Mouse (Mus musculus) lung, adult 2 months (tissue): ENCODE measurements around the gene Efna2. TPM values are rescaled to one million over a fixed set of nuclear protein-coding genes. Genes with fewer than 3 reads are reported as not detected.
"Not testable (repeated sequence)": the region's sequence is repeated elsewhere in the genome, so short reads cannot be mapped to it uniquely, and the experiment has no call there.

ENCODE experiments used
- DNase-seq: peaks from one replicate; pipeline ENCODE4 v3.0.0; 2022
- H3K4me1 ChIP-seq: fragments of 200-500 bp; 2 replicates; pipeline ENCODE4 v1.6.1; 2011; ENCODE audit warnings: low read length; ENCODE audit not compliant: control insufficient read depth, insufficient read depth
- H3K4me3 ChIP-seq: fragments of 200-500 bp; replicated peaks from 2 replicates; pipeline ENCODE3; 2011; ENCODE audit warnings: low read depth, mild to moderate bottlenecking, control low read depth, low read length; ENCODE audit errors: extremely low read depth
- CTCF ChIP-seq: fragments of 200-500 bp; IDR thresholded peaks from 2 replicates; pipeline ENCODE4 v1.5.1; 2011; ENCODE audit warnings: mild to moderate bottlenecking, low read length, control low read depth; ENCODE audit not compliant: insufficient read depth
- POLR2A ChIP-seq: fragments of 200-500 bp; IDR thresholded peaks from 2 replicates; pipeline ENCODE4 v1.6.1; 2011; ENCODE audit warnings: low read depth, mild to moderate bottlenecking, control low read depth, low read length, borderline replicate concordance; ENCODE audit errors: extremely low read depth
- WGBS: fragments of 180-500 bp; shearing (Covaris S2); methylation state at CpG from one replicate; pipeline ENCODE4 v1.1.7; 2018; 5-methylcytosine and 5-hydroxymethylcytosine counted together
- polyA plus RNA-seq: library from polyadenylated mRNA; depleted of rRNA; stranded (reverse); fragments of >200 nt; gene quantifications from 2 replicates; pipeline ENCODE4 v1.2.3, GENCODE M21; 2012

Efna2 gene
- polyA plus RNA-seq, 1 experiment, result 3.6 TPM

DNA sequence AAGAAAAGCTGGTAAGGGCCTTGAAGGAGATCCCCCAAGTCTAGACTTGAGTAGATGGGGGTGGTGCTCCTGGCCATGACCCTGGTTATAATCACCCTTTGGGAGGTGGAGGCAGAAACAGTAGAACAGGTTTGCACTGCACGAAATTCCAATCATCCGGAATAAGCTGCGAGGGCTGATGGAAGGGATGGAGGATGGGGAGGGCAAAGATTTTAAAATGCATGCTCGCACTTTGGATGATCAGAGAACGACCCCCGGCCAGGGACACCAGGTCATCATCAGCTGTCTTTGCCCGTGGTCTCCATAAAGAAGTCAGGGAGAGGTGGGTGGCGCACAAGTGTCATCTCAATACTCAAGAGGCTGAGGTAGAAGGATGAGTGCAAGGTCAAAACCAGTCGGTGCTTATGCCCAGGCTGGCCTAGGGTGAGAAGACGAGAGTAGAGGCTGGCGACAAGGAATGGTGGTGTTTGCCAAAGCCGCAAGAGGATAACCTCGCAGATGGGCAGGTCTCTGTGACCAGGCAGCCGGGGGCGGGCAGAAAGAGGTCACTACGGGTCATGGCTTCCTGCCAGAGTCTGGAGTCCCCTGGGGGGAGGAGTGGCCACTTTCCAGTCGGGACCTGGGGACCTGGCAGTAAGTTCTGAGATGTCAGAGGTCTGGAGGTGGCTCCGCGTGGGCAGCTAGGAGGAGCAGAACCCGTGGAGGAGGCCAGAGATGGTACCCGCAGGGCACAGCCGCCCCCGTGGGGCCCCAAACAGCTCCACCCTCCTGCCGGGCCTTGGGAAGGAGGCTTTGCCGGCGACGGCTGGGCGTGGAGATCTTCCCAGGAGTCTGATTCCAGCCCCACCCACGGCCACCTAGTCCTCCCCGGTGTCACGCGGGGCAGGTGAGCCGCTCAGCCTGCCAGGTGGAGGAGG lies 18.6 kb upstream of the Efna2 start:
- Histone ChIP-seq H3K4me1 (peaks cover 36% of the 10 kb centered on the region), H3K4me3 (peak overlapping the region; percentile 39)
- peak; percentile 92 for DNase-seq
- peak; percentile 63; the same call in 1 of the 2 replicates for TF ChIP-seq POLR2A
- no peak for TF ChIP-seq CTCF
- WGBS, result 1% methylated on average over 33 of the region's 33 CpGs

DNA sequence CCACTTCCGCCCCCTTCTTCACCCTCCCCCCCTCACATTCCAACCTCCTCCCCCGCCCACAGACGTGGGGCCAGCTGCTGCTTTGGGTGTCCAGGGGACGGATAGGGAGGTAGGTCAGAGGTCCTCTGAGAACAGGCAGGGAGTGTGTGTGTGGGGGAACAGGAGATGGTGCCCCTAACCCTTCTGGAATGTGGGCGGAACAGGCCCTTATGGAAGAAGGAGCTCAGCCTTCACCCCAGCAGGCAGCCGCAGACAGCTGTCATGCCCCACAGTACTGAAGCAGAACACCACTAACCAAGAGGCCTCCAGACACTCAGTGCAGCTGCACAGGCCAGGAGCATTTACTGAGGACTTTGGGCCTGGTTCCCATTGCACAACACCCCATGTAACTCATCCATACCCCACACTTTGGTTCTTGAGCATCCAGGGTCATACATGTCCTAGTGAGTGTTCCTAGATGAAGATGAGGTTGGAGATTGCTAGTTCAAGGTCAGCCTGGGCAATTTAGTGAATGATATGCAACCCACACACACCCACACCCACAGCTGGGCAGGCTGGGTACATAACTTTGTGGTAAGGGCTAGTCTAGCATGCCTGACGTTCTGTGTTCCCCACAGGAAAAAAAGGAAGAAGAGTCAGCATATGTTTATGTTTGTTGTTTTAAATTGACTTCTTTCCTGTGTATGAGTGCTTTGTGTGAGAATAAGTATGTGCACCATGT lies 17.6 kb upstream of the Efna2 start:
- peak overlapping the region; percentile 27 for H3K4me3 ChIP-seq
- H3K4me1 ChIP-seq, result peaks cover 34% of the 10 kb centered on the region
- no peak for TF ChIP-seq CTCF
- TF ChIP-seq POLR2A, result peak; percentile 20; the same call in 1 of the 2 replicates
- WGBS, result 12% methylated on average over 7 of the region's 7 CpGs
- DNase-seq, result peak; percentile 48

- no peak for DNase-seq
- Histone ChIP-seq H3K4me3 (no peak overlapping the region), H3K4me1 (peaks cover 34% of the 10 kb centered on the region)
- 62% methylated on average over 3 of the region's 3 CpGs for WGBS
- TF ChIP-seq POLR2A (no peak), CTCF (no peak)
These were observed 17.1 kb upstream of the Efna2 start for GRCm38 (mm10) chr10:80162243-80162608.

GRCm38 (mm10) chr10:80162716-80163299 lies 16.5 kb upstream of the Efna2 start:
- Histone ChIP-seq H3K4me1 (peaks cover 34% of the 10 kb centered on the region), H3K4me3 (no peak overlapping the region)
- DNase-seq, result no peak
- WGBS, result 72% methylated on average over 6 of the region's 6 CpGs
- no peak for TF ChIP-seq CTCF
- no peak for TF ChIP-seq POLR2A

DNA sequence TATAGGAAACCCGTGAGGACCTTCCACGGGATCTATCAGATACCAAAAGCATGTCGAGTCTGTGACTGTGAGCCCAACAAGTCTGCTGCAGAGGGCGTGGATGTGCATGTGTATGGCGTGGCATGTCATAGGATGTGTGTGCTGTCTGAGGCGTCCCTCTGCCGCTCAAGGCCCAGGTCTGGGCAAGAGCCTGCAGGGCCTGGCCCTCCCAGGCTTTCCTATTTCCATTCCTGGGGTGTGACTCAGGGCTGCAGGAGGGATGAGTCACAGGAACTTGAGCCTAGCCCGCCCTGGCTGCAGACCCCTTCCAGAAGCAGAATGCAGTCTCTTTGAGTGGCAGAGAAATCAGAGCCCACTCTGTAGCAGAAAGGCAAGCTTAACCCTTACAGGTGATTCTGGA lies 15.6 kb upstream of the Efna2 start:
- H3K4me3 ChIP-seq, result no peak overlapping the region
- H3K4me1 ChIP-seq, result peaks cover 36% of the 10 kb centered on the region
- no peak for DNase-seq
- WGBS, result 42% methylated on average over 8 of the region's 8 CpGs
- TF ChIP-seq CTCF (no peak), POLR2A (no peak)

DNA sequence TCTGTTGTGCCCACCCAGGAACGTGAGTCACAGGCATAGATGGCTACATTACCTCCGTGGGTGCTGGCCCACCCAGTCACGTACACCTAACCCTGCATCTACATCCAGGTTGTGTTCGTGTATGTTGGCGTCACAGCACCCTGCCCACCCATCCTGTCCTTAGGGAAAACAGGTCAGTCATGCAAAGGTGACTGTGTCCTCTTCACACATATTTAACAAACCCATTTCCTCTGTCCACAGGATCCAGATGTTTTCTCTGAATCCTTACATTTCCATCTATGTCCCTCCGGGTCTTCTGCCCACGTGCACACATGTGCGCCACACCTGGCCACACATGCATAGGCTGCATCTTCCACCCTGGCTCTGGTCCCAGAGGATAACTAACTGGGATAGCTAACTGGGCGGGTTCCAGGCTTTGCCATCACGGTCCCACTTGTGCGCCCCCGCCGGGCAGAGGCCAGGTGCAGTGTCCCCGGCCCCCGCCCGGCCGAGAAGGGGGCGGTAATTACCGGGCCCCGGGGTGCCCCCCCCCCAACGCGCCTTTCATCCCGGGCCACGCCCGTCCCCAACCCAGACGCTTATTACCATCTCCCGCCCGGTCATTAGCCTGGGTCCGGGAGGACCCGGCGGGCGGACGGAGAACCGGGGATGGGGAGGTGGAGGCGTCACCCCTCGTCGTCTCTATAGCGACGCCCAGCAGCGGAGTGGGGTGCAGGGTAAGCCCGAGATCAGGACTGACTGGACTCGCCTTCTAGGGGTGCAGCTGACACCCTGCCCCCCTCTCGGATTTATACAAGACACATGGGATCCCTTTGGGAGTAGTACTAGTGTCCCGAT lies 14.9 kb upstream of the Efna2 start:
- WGBS, result 9% methylated on average over 44 of the region's 44 CpGs
- peak; percentile 33 for DNase-seq
- TF ChIP-seq CTCF (no peak), POLR2A (no peak)
- peaks cover 29% of the 10 kb centered on the region for H3K4me1 ChIP-seq
- H3K4me3 ChIP-seq, result peak overlapping the region; percentile 48

- H3K4me3 ChIP-seq, result peak overlapping the region; percentile 48
- TF ChIP-seq POLR2A, result peak; percentile 98
- TF ChIP-seq CTCF, result peak; percentile 99
- DNase-seq, result peak; percentile 95
- H3K4me1 ChIP-seq, result peaks cover 28% of the 10 kb centered on the region
- WGBS, result under 1% methylated on average over 17 of the region's 17 CpGs
These were observed 14.3 kb upstream of the Efna2 start for GRCm38 (mm10) chr10:80164998-80165344.

DNA sequence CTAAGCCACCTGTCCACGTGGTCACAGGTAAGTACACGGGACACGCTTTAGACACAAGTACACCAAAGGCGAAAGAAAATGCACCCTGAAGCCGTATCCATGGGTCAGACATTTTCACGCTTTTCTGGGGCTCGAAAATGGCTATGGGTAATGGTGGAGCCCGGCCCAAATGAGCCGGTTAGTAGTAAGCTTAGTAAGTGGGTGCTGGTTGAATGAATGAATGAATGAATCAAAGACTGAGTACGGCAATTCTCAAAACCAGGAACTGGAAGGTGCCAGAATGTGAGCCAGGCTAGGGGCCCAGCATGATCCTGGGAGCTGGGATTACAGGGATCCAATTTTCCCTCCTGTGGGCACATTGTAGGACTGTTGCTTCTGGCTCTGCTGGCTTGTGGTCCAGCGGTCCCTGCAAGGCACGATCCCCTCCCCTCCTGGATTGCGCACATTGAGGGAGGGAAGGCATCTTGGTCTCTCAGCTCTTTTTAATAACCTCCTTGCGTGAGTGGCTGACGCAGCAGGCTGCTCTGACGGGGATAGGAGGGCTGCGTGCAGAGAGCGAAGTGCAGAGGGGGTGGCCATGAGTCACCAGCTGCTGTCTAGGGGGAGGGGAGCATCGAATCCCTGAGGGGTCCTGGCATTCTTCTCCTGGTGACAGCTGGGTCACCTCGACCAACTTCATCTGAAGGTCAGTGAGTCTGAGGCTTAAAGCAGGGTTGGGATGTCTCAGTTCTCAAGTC lies 13.7 kb upstream of the Efna2 start, which contains the start of gene Cirbp:
Gene Cirbp (plus strand): TSS at position 594 of the 737 bp plus-strand sequence.
- Histone ChIP-seq H3K4me3 (peak within 1 kb of the TSS; percentile 48), H3K4me1 (peaks cover 22% of the 10 kb centered on the region)
- DNase-seq, result no peak
- TF ChIP-seq POLR2A, result no peak
- no peak for TF ChIP-seq CTCF
- WGBS, result 28% methylated on average over 20 of the region's 20 CpGs

GRCm38 (mm10) chr10:80166136-80166535 lies 13.1 kb upstream of the Efna2 start:
- WGBS, result 91% methylated on average over 4 of the region's 4 CpGs
- H3K4me3 ChIP-seq, DNase-seq: not testable (repeated sequence)
- H3K4me1 ChIP-seq, result peaks cover 19% of the 10 kb centered on the region
